Mouse (Mus musculus) midbrain, embryonic 16.5 days (tissue): ENCODE data around the gene Emp3. TPM values are rescaled to one million over a fixed set of nuclear protein-coding genes. Genes with fewer than 3 reads are reported as not detected.
"Not testable (repeated sequence)": the region's sequence is repeated elsewhere in the genome, so short reads cannot be mapped to it uniquely, and the experiment has no call there.

Experiments used
- ATAC-seq: fragments of 200-750 bp; cut with Nextera tagmentation; 2 replicates; pipeline ENCODE4 v1.8.0; 2017; ENCODE audit warnings: moderate TSS enrichment
- H3K27ac ChIP-seq: fragments of 300-500 bp; sonication (generic); 2 replicates; pipeline ENCODE4 v1.5.1; 2014; ENCODE audit warnings: mild to moderate bottlenecking, low read length, mixed read lengths
- H3K27me3 ChIP-seq: fragments of 300-500 bp; sonication (generic); 2 replicates; pipeline ENCODE4 v1.6.1; 2014; ENCODE audit warnings: low read depth, low read length, mixed read lengths; ENCODE audit not compliant: control insufficient read depth, insufficient read depth
- H3K36me3 ChIP-seq: fragments of 300-500 bp; sonication (generic); 2 replicates; pipeline ENCODE4 v1.6.1; 2014; ENCODE audit warnings: mild to moderate bottlenecking, low read length, moderate library complexity, mixed read lengths; ENCODE audit not compliant: control insufficient read depth, insufficient read depth
- H3K4me1 ChIP-seq: fragments of 300-500 bp; sonication (generic); 2 replicates; pipeline ENCODE4 v1.6.1; 2014; ENCODE audit warnings: mild to moderate bottlenecking, low read length, mixed read lengths; ENCODE audit not compliant: control insufficient read depth, insufficient read depth
- H3K4me2 ChIP-seq: fragments of 300-500 bp; sonication (generic); 2 replicates; pipeline ENCODE4 v1.6.1; 2014; ENCODE audit warnings: mild to moderate bottlenecking, low read length, mixed read lengths
- H3K4me3 ChIP-seq: fragments of 300-500 bp; sonication (generic); 2 replicates; pipeline ENCODE4 v1.5.1; 2014; ENCODE audit warnings: low read depth, mild to moderate bottlenecking, low read length, moderate library complexity, mixed read lengths
- H3K9ac ChIP-seq: fragments of 300-500 bp; sonication (generic); 2 replicates; pipeline ENCODE4 v1.6.1; 2014; ENCODE audit warnings: low read depth, low read length, mixed read lengths
- H3K9me3 ChIP-seq: fragments of 300-500 bp; sonication (generic); replicated peaks from 2 replicates; pipeline ENCODE4 v1.6.1; 2014; ENCODE audit warnings: mild to moderate bottlenecking, low read length, mixed read lengths; ENCODE audit not compliant: control insufficient read depth, poor library complexity, severe bottlenecking
- WGBS: fragments of 180-500 bp; shearing (Covaris S2); extraction: QIAGEN DNeasy Blood & Tissue Kit; methylation state at CpG from one replicate; pipeline ENCODE4 v1.1.7; 2014; 5-methylcytosine and 5-hydroxymethylcytosine counted together
- polyA plus RNA-seq: library from polyadenylated mRNA; unstranded; fragments of >200 nt; fragmentation: Nextera tagmentation; extraction: Ambion mirVana; gene quantifications from 2 replicates; pipeline ENCODE4 v1.2.1, GENCODE M21; 2015

Emp3 gene
- polyA plus RNA-seq, 1 experiment from 2014 or later: 18.3 TPM

DNA sequence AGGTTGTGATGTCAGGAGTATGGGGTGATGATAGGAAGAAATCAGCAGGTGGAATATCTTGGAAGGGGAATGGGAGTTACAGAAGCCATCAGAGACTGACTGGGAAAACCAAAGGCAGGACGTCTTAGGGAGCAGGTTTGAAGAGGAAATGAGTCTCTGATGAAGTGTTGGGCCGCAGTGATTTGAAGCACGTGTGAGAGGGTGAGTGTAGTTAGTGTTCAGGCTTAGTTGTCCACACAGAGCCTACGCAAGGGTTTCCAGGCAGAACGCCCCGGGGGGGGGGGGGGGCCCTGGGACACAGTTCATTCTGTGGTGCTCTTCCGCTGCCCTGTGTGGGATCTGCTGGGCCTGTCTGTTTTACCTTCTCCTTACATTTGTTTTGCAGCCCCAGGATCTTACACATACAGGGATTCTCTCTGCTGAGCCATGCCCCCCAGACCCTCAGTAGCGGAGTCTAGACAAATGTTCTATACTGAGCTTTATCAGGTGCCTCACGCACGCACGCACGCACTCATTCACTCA is 18.7 kb downstream of the Emp3 start:
- Histone ChIP-seq H3K4me2 (no peak overlapping the region), H3K9ac (no peak overlapping the region), H3K9me3 (no peaks in the 10 kb centered on the region), H3K27me3 (no peaks in the 10 kb centered on the region), H3K36me3 (peaks cover 3% of the 10 kb centered on the region; the same call in 1 of the 2 replicates), H3K4me3 (no peak overlapping the region), H3K4me1 (peaks cover 4% of the 10 kb centered on the region; the same call in 1 of the 2 replicates), H3K27ac (no peak overlapping the region)
- WGBS: 86% methylated on average over 12 of the region's 12 CpGs
- no peak for ATAC-seq

DNA sequence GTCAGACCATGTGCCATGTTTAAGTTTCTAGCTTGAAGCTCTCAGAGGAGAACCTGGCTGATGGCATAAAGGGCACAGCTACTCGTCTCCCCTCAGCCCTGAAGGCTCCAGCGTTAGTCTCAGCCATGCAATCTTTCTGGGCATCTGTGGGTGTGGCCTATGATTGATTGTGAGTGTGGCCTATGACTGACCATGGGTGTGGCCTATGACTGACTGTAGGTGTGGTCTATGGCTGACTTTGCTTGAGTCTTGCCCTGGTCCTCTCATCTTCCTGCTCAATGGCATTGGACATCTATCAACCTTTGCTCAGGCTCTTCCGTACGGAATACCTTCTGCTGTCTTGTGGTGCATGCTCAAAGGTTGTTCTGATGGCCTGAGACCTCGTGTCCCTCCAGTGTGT is 19.6 kb downstream of the Emp3 start:
- Histone ChIP-seq H3K27me3 (no peaks in the 10 kb centered on the region), H3K4me1 (peaks cover 6% of the 10 kb centered on the region; the same call in 1 of the 2 replicates), H3K36me3 (no peaks in the 10 kb centered on the region), H3K4me3 (no peak overlapping the region), H3K9ac (no peak overlapping the region), H3K4me2 (no peak overlapping the region), H3K9me3 (no peaks in the 10 kb centered on the region), H3K27ac (no peak overlapping the region)
- 55% methylated on average over 5 of the region's 5 CpGs for WGBS
- ATAC-seq: no peak

DNA sequence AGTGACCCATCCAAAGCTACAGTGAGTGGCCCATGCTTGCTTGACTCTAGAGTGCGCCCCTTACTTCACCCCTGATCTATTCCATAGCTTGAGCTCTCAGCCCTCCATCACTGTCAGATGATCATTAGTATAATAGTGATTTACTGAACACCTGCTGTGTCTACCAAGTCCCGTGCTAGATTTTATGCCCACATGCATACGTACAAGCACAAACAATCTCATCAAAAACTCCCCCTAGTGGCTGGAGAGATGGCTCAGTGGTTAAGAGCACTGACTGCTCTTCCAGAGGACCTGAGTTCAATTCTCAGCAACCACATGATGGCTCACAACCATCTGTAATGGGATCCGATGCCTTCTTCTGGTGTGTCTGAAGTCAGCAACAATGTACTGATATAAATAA is 23.1 kb downstream of the Emp3 start:
- not testable (repeated sequence) for H3K4me3 ChIP-seq, H3K9me3 ChIP-seq, H3K27ac ChIP-seq, H3K36me3 ChIP-seq, H3K27me3 ChIP-seq, H3K4me1 ChIP-seq, H3K9ac ChIP-seq, ATAC-seq
- 51% methylated on average over 4 of the region's 4 CpGs for WGBS
- peak overlapping the region; percentile 82 for H3K4me2 ChIP-seq

DNA sequence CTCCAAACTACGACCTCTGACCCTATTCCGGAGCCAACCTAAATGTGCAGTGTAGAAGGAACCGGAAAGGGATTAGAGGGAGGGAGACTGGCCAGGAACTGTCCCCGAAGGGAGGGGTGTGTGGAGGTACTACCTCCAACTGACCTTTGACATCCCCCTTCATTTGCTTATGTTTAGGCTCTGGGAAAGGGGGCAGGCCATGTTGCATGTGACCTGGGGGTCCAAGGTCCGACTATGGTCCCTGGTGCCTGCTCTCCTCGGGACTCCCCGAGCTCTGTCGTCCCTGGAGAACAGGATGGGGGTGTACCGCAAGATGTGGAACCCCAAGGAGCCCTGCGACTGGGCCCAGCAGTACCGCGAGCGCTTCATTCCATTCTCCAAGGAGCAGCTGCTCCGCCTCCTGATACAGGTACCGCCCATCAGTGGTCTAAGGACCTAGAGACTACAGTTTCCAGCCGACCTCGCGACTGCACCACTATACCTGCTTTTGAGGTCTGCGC is 23.9 kb downstream of the Emp3 start:
- Histone ChIP-seq H3K36me3 (no peaks in the 10 kb centered on the region), H3K4me3 (peak overlapping the region; percentile 57), H3K4me1 (peaks cover 7% of the 10 kb centered on the region; the same call in 1 of the 2 replicates), H3K27me3 (no peaks in the 10 kb centered on the region), H3K27ac (peak overlapping the region; percentile 74), H3K9ac (peak overlapping the region; percentile 69), H3K9me3 (no peaks in the 10 kb centered on the region), H3K4me2 (peak overlapping the region; percentile 82)
- ATAC-seq: peak; percentile 72
- under 1% methylated on average over 19 of the region's 19 CpGs for WGBS

DNA sequence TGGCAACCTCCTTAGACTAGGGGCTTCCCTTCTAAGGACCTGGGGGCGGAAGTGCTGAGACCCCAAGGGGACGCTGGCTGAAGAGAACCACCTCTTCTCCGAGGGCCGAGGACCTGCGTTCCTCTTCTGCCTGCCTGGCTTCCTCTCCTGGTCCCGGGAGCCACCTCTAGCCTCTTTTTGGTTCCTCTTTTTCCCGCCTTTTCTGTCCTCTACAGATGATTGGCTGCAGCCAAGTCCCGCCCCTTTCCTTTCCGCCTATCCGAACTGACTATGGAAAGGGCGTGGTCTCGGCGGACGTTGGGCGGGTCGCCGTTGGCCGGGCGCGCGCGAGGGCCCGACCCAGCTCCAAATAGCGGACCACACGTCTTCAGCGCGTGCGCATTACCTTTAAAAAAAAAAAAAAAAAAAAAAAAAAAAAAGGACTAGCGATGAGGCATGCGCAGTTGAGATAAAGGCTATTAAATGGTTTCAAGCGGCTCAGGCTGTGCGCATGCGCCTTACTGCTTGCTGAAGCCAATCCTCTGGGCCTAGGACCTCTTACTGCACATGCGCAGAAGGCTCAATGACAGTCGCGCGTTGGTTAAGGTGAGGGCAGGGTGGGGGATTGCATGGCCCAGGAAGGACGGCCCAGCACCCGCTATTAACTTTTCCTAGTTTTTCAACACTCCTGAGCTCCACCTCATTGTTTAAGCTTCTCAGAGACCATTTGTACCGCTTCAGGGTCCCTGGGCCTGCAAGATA is 24.5 kb downstream of the Emp3 start, which contains the start of the genes Syngr4 and Tmem143:
Gene Syngr4, minus strand, starts transcription at position 198 of the 741 bp plus-strand sequence.
Gene Tmem143, plus strand, starts transcription at position 425 of the 741 bp plus-strand sequence.
- peak; percentile 91 for ATAC-seq
- Histone ChIP-seq H3K4me3 (peak within 1 kb of the TSS; percentile 57), H3K4me1 (peaks cover 7% of the 10 kb centered on the region; the same call in 1 of the 2 replicates), H3K27me3 (no peaks in the 10 kb centered on the region), H3K9ac (peak within 1 kb of the TSS; percentile 69), H3K36me3 (no peaks in the 10 kb centered on the region), H3K4me2 (peak within 1 kb of the TSS; percentile 82), H3K27ac (peak within 1 kb of the TSS; percentile 74), H3K9me3 (no peaks in the 10 kb centered on the region)
- WGBS: under 1% methylated on average over 40 of the region's 40 CpGs

DNA sequence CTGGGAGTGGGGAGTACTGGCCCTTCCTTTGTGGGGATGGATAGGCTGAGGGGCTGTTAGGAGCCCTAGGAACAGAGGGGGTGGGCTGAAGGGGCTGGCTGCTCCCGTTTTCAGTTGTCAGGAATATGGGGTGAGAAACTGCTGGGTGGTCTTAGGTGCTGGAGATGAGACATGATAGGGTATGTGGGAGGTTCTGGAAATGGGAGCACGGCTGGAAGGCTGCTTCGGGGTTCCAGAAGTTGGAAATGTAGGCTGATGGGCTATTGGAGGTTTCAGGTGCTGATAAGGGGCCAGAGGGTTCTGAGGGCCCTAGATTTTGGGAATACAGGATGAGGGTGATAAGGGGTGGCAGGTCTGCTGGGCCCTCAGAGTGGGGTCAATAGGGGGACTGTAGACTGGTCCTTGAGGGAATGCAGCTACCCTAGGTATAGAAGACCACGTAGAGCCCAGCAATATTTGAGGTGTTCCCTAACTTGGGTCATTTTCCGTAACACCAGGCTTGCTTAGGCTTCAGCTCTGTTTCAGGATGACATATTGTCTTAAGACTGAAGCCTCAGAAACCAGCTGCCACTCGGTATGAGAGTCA is 25.2 kb downstream of the Emp3 start:
- Histone ChIP-seq H3K4me3 (peak overlapping the region; percentile 57), H3K9me3 (no peaks in the 10 kb centered on the region), H3K36me3 (no peaks in the 10 kb centered on the region), H3K27me3 (no peaks in the 10 kb centered on the region), H3K9ac (no peak overlapping the region), H3K4me2 (peak overlapping the region; percentile 55), H3K27ac (no peak overlapping the region), H3K4me1 (peaks cover 7% of the 10 kb centered on the region; the same call in 1 of the 2 replicates)
- WGBS: 79% methylated on average over 6 of the region's 6 CpGs
- ATAC-seq: peak; percentile 41

DNA sequence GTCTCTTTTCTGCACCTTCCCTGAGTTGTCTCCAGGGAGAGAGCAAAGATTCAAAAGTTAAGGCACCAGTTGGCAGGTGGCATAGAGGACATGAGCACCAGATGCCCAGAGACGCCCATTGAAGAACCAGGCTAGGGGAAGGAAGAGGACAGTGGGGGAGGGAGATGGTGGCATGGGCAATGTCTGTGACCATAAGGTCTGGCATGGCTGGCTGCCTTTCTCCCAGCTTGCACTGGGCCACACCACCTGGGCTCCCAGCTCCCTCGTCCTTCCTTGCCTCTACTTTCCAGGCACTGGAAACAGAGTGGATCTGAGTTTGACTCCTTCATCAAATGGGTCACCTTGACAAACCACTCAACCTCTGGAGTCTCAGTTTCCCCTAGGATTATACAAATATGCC is 28.6 kb downstream of the Emp3 start:
- ATAC-seq: no peak
- Histone ChIP-seq H3K4me1 (peaks cover 4% of the 10 kb centered on the region; the same call in 1 of the 2 replicates), H3K36me3 (no peaks in the 10 kb centered on the region), H3K4me2 (no peak overlapping the region), H3K27ac (no peak overlapping the region), H3K9me3 (no peaks in the 10 kb centered on the region), H3K9ac (no peak overlapping the region), H3K4me3 (no peak overlapping the region), H3K27me3 (no peaks in the 10 kb centered on the region)
- WGBS: 86% methylated on average over 2 of the region's 2 CpGs

DNA sequence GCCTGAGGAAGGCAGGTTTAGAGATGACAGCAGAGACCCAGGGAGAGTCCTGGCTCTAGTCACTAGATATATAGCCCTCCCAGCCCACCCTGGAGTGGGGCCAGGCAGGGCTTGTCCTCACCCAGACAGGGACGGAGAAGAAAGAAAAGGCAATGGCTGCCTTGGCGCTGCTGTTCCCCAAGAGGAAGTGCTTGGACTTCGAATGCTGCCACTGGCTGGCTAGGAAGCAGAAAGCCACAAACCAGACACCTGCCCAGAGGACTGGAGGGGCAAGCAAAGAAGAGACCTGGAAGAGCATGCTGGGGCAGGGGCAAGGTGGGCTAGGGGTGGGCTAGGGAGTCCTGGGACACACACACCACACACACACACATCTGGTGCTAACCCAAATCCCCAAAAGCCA is 34.0 kb downstream of the Emp3 start:
- no peaks in the 10 kb centered on the region for H3K4me1 ChIP-seq
- H3K27ac ChIP-seq: no peak overlapping the region
- no peak overlapping the region for H3K9ac ChIP-seq
- no peak for ATAC-seq
- no peaks in the 10 kb centered on the region for H3K27me3 ChIP-seq
- WGBS: 54% methylated on average over 3 of the region's 3 CpGs
- H3K4me2 ChIP-seq: no peak overlapping the region
- H3K4me3 ChIP-seq: no peak overlapping the region
- H3K36me3 ChIP-seq: peaks cover 20% of the 10 kb centered on the region; the same call in 1 of the 2 replicates
- no peaks in the 10 kb centered on the region for H3K9me3 ChIP-seq

DNA sequence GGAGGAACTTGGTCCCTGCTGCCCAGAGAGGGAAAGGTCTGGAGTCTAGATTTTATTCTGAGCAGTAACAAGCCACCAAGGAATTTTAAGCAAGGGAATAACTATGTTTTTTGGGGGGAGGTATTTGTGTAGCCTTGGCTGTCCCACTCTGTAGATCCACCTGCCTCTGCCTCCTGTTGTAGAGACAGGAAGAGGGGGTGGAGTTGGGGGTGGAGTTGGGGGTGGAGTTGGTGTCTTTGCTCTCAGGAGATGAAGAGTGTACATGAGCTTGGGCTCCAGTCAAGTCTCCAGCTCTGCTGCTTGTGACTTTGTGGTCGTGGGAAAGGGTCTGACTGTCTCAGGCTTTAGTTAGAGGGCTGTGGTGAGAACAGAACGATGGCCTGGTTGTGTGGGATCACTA is 40.2 kb downstream of the Emp3 start:
- Histone ChIP-seq H3K4me3 (no peak overlapping the region), H3K4me2 (no peak overlapping the region), H3K27ac (no peak overlapping the region), H3K9me3 (no peaks in the 10 kb centered on the region), H3K9ac (no peak overlapping the region), H3K36me3 (peaks cover 51% of the 10 kb centered on the region), H3K27me3 (no peaks in the 10 kb centered on the region), H3K4me1 (no peaks in the 10 kb centered on the region)
- WGBS: 96% methylated on average over 2 of the region's 2 CpGs
- no peak for ATAC-seq
